Mouse (Mus musculus) lung, adult 2 months (tissue): Measurements from ENCODE around the gene Ttc33. TPM values are rescaled to one million over a fixed set of nuclear protein-coding genes. Genes with fewer than 3 reads are reported as not detected.

ENCODE experiments used
- DNase-seq: peaks from one replicate; pipeline ENCODE4 v3.0.0; 2022
- H3K4me1 ChIP-seq: fragments of 200-500 bp; 2 replicates; pipeline ENCODE4 v1.6.1; 2011; ENCODE audit warnings: low read length; ENCODE audit not compliant: control insufficient read depth, insufficient read depth
- H3K4me3 ChIP-seq: fragments of 200-500 bp; replicated peaks from 2 replicates; pipeline ENCODE3; 2011; ENCODE audit warnings: low read depth, mild to moderate bottlenecking, control low read depth, low read length; ENCODE audit errors: extremely low read depth
- CTCF ChIP-seq: fragments of 200-500 bp; IDR thresholded peaks from 2 replicates; pipeline ENCODE4 v1.5.1; 2011; ENCODE audit warnings: mild to moderate bottlenecking, low read length, control low read depth; ENCODE audit not compliant: insufficient read depth
- POLR2A ChIP-seq: fragments of 200-500 bp; IDR thresholded peaks from 2 replicates; pipeline ENCODE4 v1.6.1; 2011; ENCODE audit warnings: low read depth, mild to moderate bottlenecking, control low read depth, low read length, borderline replicate concordance; ENCODE audit errors: extremely low read depth
- WGBS: fragments of 180-500 bp; shearing (Covaris S2); methylation state at CpG from one replicate; pipeline ENCODE4 v1.1.7; 2018; 5-methylcytosine and 5-hydroxymethylcytosine counted together
- polyA plus RNA-seq: library from polyadenylated mRNA; depleted of rRNA; stranded (reverse); fragments of >200 nt; gene quantifications from 2 replicates; pipeline ENCODE4 v1.2.3, GENCODE M21; 2012

Ttc33 gene
- polyA plus RNA-seq, 1 experiment = 8.0 TPM

- TF ChIP-seq POLR2A (no peak), CTCF (no peak)
- 2% methylated on average over 61 of the region's 61 CpGs for WGBS
- H3K4me1 ChIP-seq = peaks cover 5% of the 10 kb centered on the region; the same call in 1 of the 2 replicates
- no peak for DNase-seq
- H3K4me3 ChIP-seq = peak overlapping the region; percentile 94
These were observed 41.1 kb upstream of the Ttc33 start for GRCm38 (mm10) chr15:5144021-5144778.

GRCm38 (mm10) chr15:5145196-5145945 is 40.0 kb upstream of the Ttc33 start:
- Histone ChIP-seq H3K4me1 (peaks cover 5% of the 10 kb centered on the region; the same call in 1 of the 2 replicates), H3K4me3 (no peak overlapping the region)
- no peak for TF ChIP-seq POLR2A
- TF ChIP-seq CTCF = no peak
- DNase-seq = no peak
- 40% methylated on average over 9 of the region's 9 CpGs for WGBS

- Histone ChIP-seq H3K4me3 (no peak overlapping the region), H3K4me1 (peaks cover 5% of the 10 kb centered on the region; the same call in 1 of the 2 replicates)
- no peak for DNase-seq
- TF ChIP-seq POLR2A = no peak
- TF ChIP-seq CTCF = no peak
- 70% methylated on average over 4 of the region's 4 CpGs for WGBS
These were observed 36.1 kb upstream of the Ttc33 start for GRCm38 (mm10) chr15:5149187-5149586.

GRCm38 (mm10) chr15:5152171-5152570 is 33.2 kb upstream of the Ttc33 start:
- DNase-seq = no peak
- no peak for TF ChIP-seq POLR2A
- TF ChIP-seq CTCF = no peak
- WGBS = 94% methylated on average over 6 of the region's 6 CpGs
- peaks cover 3% of the 10 kb centered on the region; the same call in 1 of the 2 replicates for H3K4me1 ChIP-seq
- H3K4me3 ChIP-seq = no peak overlapping the region

- Histone ChIP-seq H3K4me1 (peaks cover 15% of the 10 kb centered on the region), H3K4me3 (no peak overlapping the region)
- DNase-seq = no peak
- WGBS = 62% methylated on average over 9 of the region's 9 CpGs
- TF ChIP-seq CTCF (no peak), POLR2A (no peak)
These were observed 30.7 kb upstream of the Ttc33 start for GRCm38 (mm10) chr15:5154621-5155020.

GRCm38 (mm10) chr15:5155093-5155492 is 30.2 kb upstream of the Ttc33 start:
- 66% methylated on average over 5 of the region's 5 CpGs for WGBS
- no peak for TF ChIP-seq POLR2A
- TF ChIP-seq CTCF = no peak
- H3K4me1 ChIP-seq = peaks cover 15% of the 10 kb centered on the region
- DNase-seq = no peak
- no peak overlapping the region for H3K4me3 ChIP-seq

- DNase-seq = no peak
- Histone ChIP-seq H3K4me3 (no peak overlapping the region), H3K4me1 (peaks cover 15% of the 10 kb centered on the region)
- WGBS = 68% methylated on average over 4 of the region's 4 CpGs
- no peak for TF ChIP-seq POLR2A
- TF ChIP-seq CTCF = no peak
These were observed 29.0 kb upstream of the Ttc33 start for GRCm38 (mm10) chr15:5156355-5156754.

GRCm38 (mm10) chr15:5157386-5157785 is 27.9 kb upstream of the Ttc33 start:
- 30% methylated on average over 1 of the region's 1 CpGs for WGBS
- H3K4me3 ChIP-seq = no peak overlapping the region
- TF ChIP-seq POLR2A (no peak), CTCF (no peak)
- H3K4me1 ChIP-seq = peaks cover 15% of the 10 kb centered on the region
- DNase-seq = no peak

GRCm38 (mm10) chr15:5158827-5159226 is 26.5 kb upstream of the Ttc33 start:
- H3K4me1 ChIP-seq = peaks cover 15% of the 10 kb centered on the region
- 45% methylated on average over 6 of the region's 6 CpGs for WGBS
- TF ChIP-seq POLR2A (no peak), CTCF (no peak)
- no peak for DNase-seq
- no peak overlapping the region for H3K4me3 ChIP-seq

- no peak for DNase-seq
These were observed 20.1 kb upstream of the Ttc33 start for GRCm38 (mm10) chr15:5165121-5165773.

More at GRCm38 (mm10) chr15:5165121-5165773, 20.1 kb upstream of the Ttc33 start:
- TF ChIP-seq CTCF (no peak), POLR2A (no peak)
- 81% methylated on average over 12 of the region's 12 CpGs for WGBS
- no peaks in the 10 kb centered on the region for H3K4me1 ChIP-seq
- H3K4me3 ChIP-seq = no peak overlapping the region
